Mouse (Mus musculus) heart, embryonic 14.5 days (tissue): Measurements from ENCODE around the gene Zdhhc14. TPM values are rescaled to one million over a fixed set of nuclear protein-coding genes. Genes with fewer than 3 reads are reported as not detected.

Source experiments
- ATAC-seq: fragments of 200-750 bp; cut with Nextera tagmentation; 2 replicates; pipeline ENCODE4 v1.8.0; 2017; ENCODE audit warnings: low read depth, moderate TSS enrichment; ENCODE audit not compliant: insufficient number of reproducible peaks, insufficient read depth, low FRiP score
- H3K27ac ChIP-seq, 2 experiments: fragments of 200-500 bp in 1 of 2; fragments of 300-500 bp in 1 of 2; sonication (generic) in 1 of 2; replicated peaks in 1 of 2; 2 replicates each; pipeline ENCODE4 v1.5.1; 2012 to 2014; ENCODE audit warnings: low read depth in 2 of 2, low read length in 2 of 2, control low read depth in 1 of 2, mild to moderate bottlenecking in 1 of 2, mixed read lengths in 1 of 2; ENCODE audit not compliant: control insufficient read depth in 1 of 2, insufficient read depth in 1 of 2
- H3K27me3 ChIP-seq: fragments of 300-500 bp; sonication (generic); 2 replicates; pipeline ENCODE4 v1.6.1; 2014; ENCODE audit warnings: mild to moderate bottlenecking, low read length, control low read depth; ENCODE audit not compliant: control insufficient read depth, insufficient read depth
- H3K36me3 ChIP-seq: fragments of 300-500 bp; sonication (generic); 2 replicates; pipeline ENCODE4 v1.6.1; 2014; ENCODE audit warnings: mild to moderate bottlenecking, control low read depth, low read length, mixed read lengths; ENCODE audit not compliant: control insufficient read depth, insufficient read depth
- H3K4me1 ChIP-seq, 2 experiments: fragments of 200-500 bp in 1 of 2; fragments of 300-500 bp in 1 of 2; sonication (generic) in 1 of 2; 2 replicates each; pipeline ENCODE4 v1.6.1; 2012 to 2014; ENCODE audit warnings: low read length in 2 of 2, control low read depth in 1 of 2, mixed read lengths in 1 of 2; ENCODE audit not compliant: control insufficient read depth in 2 of 2, insufficient read depth in 2 of 2
- H3K4me2 ChIP-seq: fragments of 300-500 bp; sonication (generic); 2 replicates; pipeline ENCODE4 v1.6.1; 2014; ENCODE audit warnings: mild to moderate bottlenecking, low read length
- H3K4me3 ChIP-seq, 2 experiments: fragments of 200-500 bp in 1 of 2; fragments of 300-500 bp in 1 of 2; sonication (generic) in 1 of 2; 2 replicates each; pipeline ENCODE4 v1.5.1; 2012 to 2014; ENCODE audit warnings: low read length in 2 of 2, mild to moderate bottlenecking in 2 of 2, control low read depth in 1 of 2, low read depth in 1 of 2, moderate library complexity in 1 of 2; ENCODE audit not compliant: control insufficient read depth in 1 of 2, insufficient read depth in 1 of 2
- H3K9ac ChIP-seq: fragments of 300-500 bp; sonication (generic); 2 replicates; pipeline ENCODE4 v1.6.1; 2014; ENCODE audit warnings: mild to moderate bottlenecking, low read length
- H3K9me3 ChIP-seq: fragments of 300-500 bp; sonication (generic); 2 replicates; pipeline ENCODE4 v1.6.1; 2016; ENCODE audit warnings: low read length, control low read depth; ENCODE audit not compliant: control insufficient read depth
- WGBS: fragments of 180-500 bp; shearing (Covaris S2); extraction: QIAGEN DNeasy Blood & Tissue Kit; methylation state at CpG from one replicate; pipeline ENCODE4 v1.1.7; 2014; 5-methylcytosine and 5-hydroxymethylcytosine counted together
- polyA plus RNA-seq: library from polyadenylated mRNA; unstranded; fragments of >200 nt; fragmentation: Nextera tagmentation; extraction: Ambion mirVana; gene quantifications from 2 replicates; pipeline ENCODE4 v1.2.1, GENCODE M21; 2014

Gene Zdhhc14
- polyA plus RNA-seq, 1 experiment from 2014 or later = 1.5 TPM

DNA sequence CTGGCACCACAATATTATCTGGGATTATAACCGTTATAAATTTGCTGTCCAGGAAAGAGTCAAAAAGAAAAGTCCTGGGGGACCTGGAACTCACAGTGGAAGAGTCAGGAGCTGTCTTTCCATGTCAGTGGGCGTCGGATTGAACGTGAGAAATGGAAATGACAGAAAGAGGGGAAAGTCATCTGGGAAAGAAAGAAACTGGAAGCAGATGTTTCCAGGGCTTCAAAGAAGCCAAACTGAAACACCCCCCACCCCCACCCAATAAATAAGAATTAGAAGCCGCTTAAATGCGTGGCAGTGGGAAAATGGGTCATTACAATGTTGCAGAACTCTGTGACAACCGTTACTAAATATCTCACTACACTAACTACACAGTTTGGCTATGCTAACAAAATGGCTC, 176.6 kb downstream of the Zdhhc14 start:
- no peak overlapping the region for H3K4me2 ChIP-seq
- H3K4me1 ChIP-seq = no peaks in the 10 kb centered on the region
- no peaks in the 10 kb centered on the region for H3K9me3 ChIP-seq
- no peak for ATAC-seq
- no peaks in the 10 kb centered on the region for H3K36me3 ChIP-seq
- H3K4me3 ChIP-seq = no peak overlapping the region
- no peaks in the 10 kb centered on the region for H3K27me3 ChIP-seq
- no peak overlapping the region for H3K9ac ChIP-seq
- WGBS = 73% methylated on average over 7 of the region's 7 CpGs
- H3K27ac ChIP-seq = no peak overlapping the region

- H3K4me3 ChIP-seq = no peak overlapping the region
- no peaks in the 10 kb centered on the region for H3K4me1 ChIP-seq
- no peaks in the 10 kb centered on the region for H3K9me3 ChIP-seq
- ATAC-seq = no peak
- no peak overlapping the region for H3K4me2 ChIP-seq
- H3K27me3 ChIP-seq = no peaks in the 10 kb centered on the region
- H3K36me3 ChIP-seq = no peaks in the 10 kb centered on the region
- 38% methylated on average over 8 of the region's 8 CpGs for WGBS
- no peak overlapping the region for H3K27ac ChIP-seq
- no peak overlapping the region for H3K9ac ChIP-seq
These were observed 183.6 kb downstream of the Zdhhc14 start for GRCm38 (mm10) chr17:5675951-5676350.

DNA sequence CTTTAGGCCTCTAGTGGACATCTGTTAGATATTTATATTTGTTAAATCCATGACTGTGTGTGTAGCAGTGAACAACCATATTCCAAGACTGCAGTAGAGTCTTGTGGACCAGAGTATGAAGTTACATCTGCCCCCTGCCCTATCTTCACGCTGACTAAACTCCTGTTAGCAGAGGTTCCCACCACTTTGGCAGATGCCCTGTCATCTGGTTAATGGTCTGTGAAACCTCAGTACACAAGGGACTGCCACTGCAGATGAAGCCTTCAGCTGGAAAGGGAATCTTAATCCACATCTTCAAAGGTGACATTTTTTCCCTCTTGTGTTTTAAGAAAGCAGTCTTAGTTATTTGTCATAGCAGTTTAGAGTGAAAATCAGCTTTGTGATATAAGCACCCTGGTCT, 187.0 kb downstream of the Zdhhc14 start:
- Histone ChIP-seq H3K4me1 (no peaks in the 10 kb centered on the region), H3K4me3 (no peak overlapping the region), H3K27me3 (no peaks in the 10 kb centered on the region), H3K4me2 (no peak overlapping the region), H3K27ac (no peak overlapping the region), H3K9me3 (no peaks in the 10 kb centered on the region), H3K36me3 (no peaks in the 10 kb centered on the region), H3K9ac (no peak overlapping the region)
- no peak for ATAC-seq
- WGBS = 30% methylated on average over 1 of the region's 1 CpGs

DNA sequence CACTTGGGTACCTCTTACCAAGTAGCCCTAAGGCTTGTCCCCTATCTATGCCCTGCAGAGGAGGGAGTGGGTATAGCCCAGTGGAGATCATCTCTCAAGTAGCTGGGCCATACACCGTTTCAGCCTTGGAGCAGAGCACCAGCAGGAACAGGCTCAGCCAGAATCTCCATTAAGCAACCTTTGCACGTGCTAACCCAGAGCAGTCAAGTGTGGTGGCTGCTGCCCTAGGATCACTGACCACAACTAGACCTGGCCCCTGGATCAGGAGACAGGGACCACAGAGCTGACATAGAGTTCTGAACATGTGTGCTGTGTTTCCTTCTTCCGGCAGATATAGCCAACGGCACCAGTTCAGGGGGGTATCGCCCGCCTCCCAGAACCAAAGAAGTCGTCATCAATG, 193.0 kb downstream of the Zdhhc14 start:
- no peaks in the 10 kb centered on the region for H3K27me3 ChIP-seq
- WGBS = 95% methylated on average over 7 of the region's 7 CpGs
- no peak for ATAC-seq

GRCm38 (mm10) chr17:5687810-5688209, 195.5 kb downstream of the Zdhhc14 start:
- Histone ChIP-seq H3K27ac (no peak overlapping the region; a peak in 1 of 4 replicates), H3K4me2 (no peak overlapping the region), H3K27me3 (no peaks in the 10 kb centered on the region), H3K4me1 (peaks cover 0 to 7% of the 10 kb centered on the region in 2 experiments; a peak in 1 of 4 replicates), H3K36me3 (no peaks in the 10 kb centered on the region), H3K4me3 (no peak overlapping the region), H3K9ac (no peak overlapping the region), H3K9me3 (no peaks in the 10 kb centered on the region)
- ATAC-seq = no peak
- 52% methylated on average over 4 of the region's 4 CpGs for WGBS

More for the DNA sequence above, 193.0 kb downstream of the Zdhhc14 start:
- no peak overlapping the region for H3K4me2 ChIP-seq
- H3K36me3 ChIP-seq = no peaks in the 10 kb centered on the region
- H3K4me1 ChIP-seq = peaks cover 0 to 7% of the 10 kb centered on the region in 2 experiments; a peak in 1 of 4 replicates
- H3K9ac ChIP-seq = no peak overlapping the region
- no peak overlapping the region for H3K4me3 ChIP-seq
- H3K9me3 ChIP-seq = no peaks in the 10 kb centered on the region
- no peak overlapping the region for H3K27ac ChIP-seq

DNA sequence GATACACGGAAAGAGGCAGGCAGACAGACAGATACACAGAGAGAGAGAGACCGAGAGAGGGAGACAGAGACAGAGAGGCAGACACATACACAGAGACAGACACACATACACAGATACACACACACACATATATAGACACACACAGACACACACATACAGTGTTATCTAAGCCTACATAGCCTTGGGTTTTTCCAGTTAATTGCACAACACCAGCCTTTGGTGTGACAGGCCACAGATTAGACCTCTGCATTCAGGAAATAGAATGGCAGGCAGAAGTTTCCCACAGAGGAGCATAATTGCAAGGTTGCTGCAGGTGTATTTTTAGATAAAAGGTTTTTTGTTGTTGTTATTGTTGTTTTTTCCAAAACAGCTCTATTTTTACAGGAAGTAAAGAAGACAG, 195.9 kb downstream of the Zdhhc14 start:
- H3K9ac ChIP-seq = no peak overlapping the region
- no peaks in the 10 kb centered on the region for H3K9me3 ChIP-seq
- H3K36me3 ChIP-seq = no peaks in the 10 kb centered on the region
- no peak overlapping the region for H3K4me2 ChIP-seq
- no peak overlapping the region for H3K4me3 ChIP-seq
- no peaks in the 10 kb centered on the region for H3K27me3 ChIP-seq
- ATAC-seq = no peak
- WGBS = 73% methylated on average over 2 of the region's 2 CpGs
- H3K4me1 ChIP-seq = peaks cover 0 to 7% of the 10 kb centered on the region in 2 experiments; a peak in 1 of 4 replicates
- H3K27ac ChIP-seq = no peak overlapping the region; a peak in 1 of 4 replicates

- ATAC-seq = no peak
- Histone ChIP-seq H3K27me3 (no peaks in the 10 kb centered on the region), H3K9ac (no peak overlapping the region), H3K36me3 (no peaks in the 10 kb centered on the region), H3K4me2 (no peak overlapping the region), H3K9me3 (no peaks in the 10 kb centered on the region), H3K4me1 (peaks cover 0 to 7% of the 10 kb centered on the region in 2 experiments; a peak in 1 of 4 replicates), H3K27ac (no peak overlapping the region), H3K4me3 (no peak overlapping the region)
These were observed 196.3 kb downstream of the Zdhhc14 start for GRCm38 (mm10) chr17:5688669-5689068.

GRCm38 (mm10) chr17:5690746-5691535, 198.6 kb downstream of the Zdhhc14 start:
- no peak overlapping the region for H3K4me2 ChIP-seq
- H3K9ac ChIP-seq = no peak overlapping the region
- 76% methylated on average over 8 of the region's 8 CpGs for WGBS
- ATAC-seq = no peak
- H3K36me3 ChIP-seq = no peaks in the 10 kb centered on the region
- peaks cover 0 to 7% of the 10 kb centered on the region in 2 experiments; a peak in 1 of 4 replicates for H3K4me1 ChIP-seq
- no peaks in the 10 kb centered on the region for H3K27me3 ChIP-seq
- H3K4me3 ChIP-seq = no peak overlapping the region
- no peak overlapping the region for H3K27ac ChIP-seq
- H3K9me3 ChIP-seq = no peaks in the 10 kb centered on the region
